Mouse (Mus musculus) thymus, postnatal 25 days (tissue): Measurements from ENCODE around the gene Col23a1.

ENCODE experiments used
- DNase-seq: peaks from one replicate; pipeline ENCODE4 v3.0.0; 2022

Col23a1 gene

GRCm38 (mm10) chr11:51488813-51489212, 199.1 kb downstream of the Col23a1 start:
- no peak for DNase-seq

- DNase-seq = no peak
These were observed 203.7 kb downstream of the Col23a1 start for GRCm38 (mm10) chr11:51493421-51493820.

GRCm38 (mm10) chr11:51494178-51494577, 204.5 kb downstream of the Col23a1 start:
- DNase-seq = peak; percentile 16

GRCm38 (mm10) chr11:51499776-51500175, 210.1 kb downstream of the Col23a1 start:
- DNase-seq = no peak

- DNase-seq = no peak
These were observed 212.7 kb downstream of the Col23a1 start for GRCm38 (mm10) chr11:51502431-51502851.

- DNase-seq = no peak
These were observed 215.2 kb downstream of the Col23a1 start for GRCm38 (mm10) chr11:51504946-51505345.

GRCm38 (mm10) chr11:51508053-51508452, 218.3 kb downstream of the Col23a1 start:
- DNase-seq = no peak

GRCm38 (mm10) chr11:51509211-51509610, 219.5 kb downstream of the Col23a1 start:
- DNase-seq = no peak

- DNase-seq = no peak
These were observed 223.3 kb downstream of the Col23a1 start for GRCm38 (mm10) chr11:51513019-51513418.

- no peak for DNase-seq
These were observed 225.6 kb downstream of the Col23a1 start for GRCm38 (mm10) chr11:51515346-51515745.

GRCm38 (mm10) chr11:51518100-51518499, 228.4 kb downstream of the Col23a1 start:
- no peak for DNase-seq

- no peak for DNase-seq
These were observed 228.9 kb downstream of the Col23a1 start for GRCm38 (mm10) chr11:51518585-51518984.

GRCm38 (mm10) chr11:51521440-51521839, 231.7 kb downstream of the Col23a1 start:
- no peak for DNase-seq

GRCm38 (mm10) chr11:51523215-51523614, 233.5 kb downstream of the Col23a1 start:
- DNase-seq = no peak

GRCm38 (mm10) chr11:51523625-51524024, 233.9 kb downstream of the Col23a1 start:
- DNase-seq = no peak

GRCm38 (mm10) chr11:51526631-51527161, 237.0 kb downstream of the Col23a1 start:
- no peak for DNase-seq

- DNase-seq = no peak
These were observed 243.4 kb downstream of the Col23a1 start for GRCm38 (mm10) chr11:51533128-51533533.

- peak; percentile 37 for DNase-seq
These were observed 244.6 kb downstream of the Col23a1 start for GRCm38 (mm10) chr11:51534314-51534713.

- no peak for DNase-seq
These were observed 248.7 kb downstream of the Col23a1 start for GRCm38 (mm10) chr11:51538388-51538787.

- no peak for DNase-seq
These were observed 249.4 kb downstream of the Col23a1 start for GRCm38 (mm10) chr11:51538919-51539758.

- peak; percentile 93 for DNase-seq
These were observed 250.1 kb downstream of the Col23a1 start for GRCm38 (mm10) chr11:51539759-51540282.

- DNase-seq = no peak
These were observed 252.7 kb downstream of the Col23a1 start for GRCm38 (mm10) chr11:51542424-51542823.

- no peak for DNase-seq
These were observed 253.8 kb downstream of the Col23a1 start for GRCm38 (mm10) chr11:51543487-51544050.

- no peak for DNase-seq
These were observed 254.7 kb downstream of the Col23a1 start for GRCm38 (mm10) chr11:51544413-51544812.
